Mouse (Mus musculus): ENCODE data around the gene Mr1.
"Not testable (repeated sequence)": the region's sequence is repeated elsewhere in the genome, so short reads cannot be mapped to it uniquely, and the experiment has no call there.

DNA sequence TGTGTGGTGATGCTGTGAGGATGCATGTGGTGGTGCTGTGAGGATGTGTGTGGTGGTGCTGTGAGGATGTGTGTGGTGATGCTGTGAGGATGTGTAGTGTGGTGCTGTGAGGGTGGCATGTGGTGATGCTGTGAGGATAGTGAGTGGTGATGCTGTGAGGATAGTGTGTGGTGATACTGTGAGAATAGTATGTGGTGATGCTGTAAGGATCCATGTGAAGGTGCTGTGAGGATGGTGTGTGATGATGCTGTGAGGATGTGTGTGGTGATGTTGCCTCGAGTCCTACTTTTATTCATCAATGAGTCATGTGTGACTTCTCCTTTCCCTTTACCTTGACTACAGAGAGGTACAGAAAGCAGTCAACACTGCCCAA lies 27.0 kb upstream of the Mr1 start:
- TF ChIP-seq CTCF (IDR thresholded peaks at IDR 0.05; ENCODE audit: control insufficient read depth, insufficient read depth, insufficient replicate concordance, low read depth, low read length); POLR2A (IDR thresholded peaks at IDR 0.05; ENCODE audit: control insufficient read depth, low read depth, low read length): not testable (repeated sequence)
